Mouse (Mus musculus): ENCODE measurements around the gene Pxn. TPM values are rescaled to one million over a fixed set of nuclear protein-coding genes. Genes with fewer than 3 reads are reported as not detected.

The Pxn gene
- polyA plus RNA-seq (2012; rRNA removed) = 76.8 and 135 TPM in 2 replicates

GRCm38 (mm10) chr5:115506454-115507201 lies at the start of gene Pxn:
Pxn (plus strand) TSS chr5:115506676.
- DNase-seq (ENCODE audit: low read depth, low spot score) = no peak
- WGBS = under 1% methylated on average over 72 of the region's 74 CpGs

GRCm38 (mm10) chr5:115458918-115459317 lies 47.6 kb upstream of the Pxn start:
- DNase-seq (ENCODE audit: low read depth, low spot score) = no peak
- 38% methylated on average over 13 of the region's 13 CpGs for WGBS

- whole genome bisulfite sequencing = 82% methylated on average over 18 of the region's 18 CpGs
- DNase-seq (ENCODE audit: low read depth, low spot score) = no peak
Observed at GRCm38 (mm10) chr5:115464408-115465115, 41.9 kb upstream of the Pxn start.

- DNase-seq (ENCODE audit: low read depth, low spot score) = no peak
- WGBS = 35% methylated on average over 9 of the region's 9 CpGs
Observed at GRCm38 (mm10) chr5:115465642-115466420, 40.6 kb upstream of the Pxn start, which contains the start of gene Pla2g1b. Pla2g1b (plus strand) TSS chr5:115466262.

GRCm38 (mm10) chr5:115469791-115470190 lies 36.7 kb upstream of the Pxn start:
- 71% methylated on average over 6 of the region's 6 CpGs for WGBS
- no peak for DNase-seq (ENCODE audit: low read depth, low spot score)

- no peak for DNase-seq (ENCODE audit: low read depth, low spot score)
- 34% methylated on average over 20 of the region's 20 CpGs for WGBS
Observed at GRCm38 (mm10) chr5:115470766-115471531, 35.5 kb upstream of the Pxn start.

- DNase-seq (ENCODE audit: low read depth, low spot score) = no peak
- WGBS = 61% methylated on average over 10 of the region's 10 CpGs
Observed at GRCm38 (mm10) chr5:115473191-115473590, 33.3 kb upstream of the Pxn start.

- no peak for DNase-seq (ENCODE audit: low read depth, low spot score)
- WGBS = 63% methylated on average over 22 of the region's 22 CpGs
Observed at GRCm38 (mm10) chr5:115474174-115474828, 32.2 kb upstream of the Pxn start.

GRCm38 (mm10) chr5:115475337-115476106 lies 31.0 kb upstream of the Pxn start:
- 25% methylated on average over 22 of the region's 22 CpGs for WGBS
- no peak for DNase-seq (ENCODE audit: low read depth, low spot score)

GRCm38 (mm10) chr5:115476107-115476727 lies 30.3 kb upstream of the Pxn start:
- DNase-seq (ENCODE audit: low read depth, low spot score) = no peak
- WGBS = 45% methylated on average over 12 of the region's 12 CpGs

GRCm38 (mm10) chr5:115479561-115479960 lies 26.9 kb upstream of the Pxn start:
- 85% methylated on average over 15 of the region's 15 CpGs for WGBS
- no peak for DNase-seq (ENCODE audit: low read depth, low spot score)

GRCm38 (mm10) chr5:115480101-115480500 lies 26.4 kb upstream of the Pxn start:
- WGBS = 48% methylated on average over 27 of the region's 27 CpGs

GRCm38 (mm10) chr5:115482390-115483265 lies 23.8 kb upstream of the Pxn start:
- no peak for DNase-seq (ENCODE audit: low read depth, low spot score)
- 78% methylated on average over 38 of the region's 38 CpGs for WGBS

More at GRCm38 (mm10) chr5:115480101-115480500, 26.4 kb upstream of the Pxn start:
- no peak for DNase-seq (ENCODE audit: low read depth, low spot score)

GRCm38 (mm10) chr5:115483385-115483784 lies 23.1 kb upstream of the Pxn start:
- 64% methylated on average over 6 of the region's 6 CpGs for WGBS
- DNase-seq (ENCODE audit: low read depth, low spot score) = no peak

GRCm38 (mm10) chr5:115483947-115484920 lies 22.2 kb upstream of the Pxn start, which contains the start of gene Sirt4:
Sirt4 (minus strand) TSS chr5:115484725.
- WGBS = 3% methylated on average over 30 of the region's 30 CpGs
- DNase-seq (ENCODE audit: low read depth, low spot score) = peak; percentile 96

GRCm38 (mm10) chr5:115484996-115485395 lies 21.5 kb upstream of the Pxn start:
- WGBS = 57% methylated on average over 5 of the region's 5 CpGs
- DNase-seq (ENCODE audit: low read depth, low spot score) = no peak
